Mouse (Mus musculus) forebrain, embryonic 13.5 days (tissue): ENCODE measurements at regions not wholly inside any gene's neighbourhood (a gene's known extent, or its start where the extent isn't known, plus 50 kb on each side); places are given as distances from the start of the nearest gene placed in this dataset.

Experiments used
- ATAC-seq: fragments of 200-750 bp; cut with Nextera tagmentation; 2 replicates; pipeline ENCODE4 v1.8.0; 2017
- H3K27ac ChIP-seq: fragments of 300-500 bp; sonication (generic); 2 replicates; pipeline ENCODE4 v1.5.1; 2015; ENCODE audit warnings: inconsistent platforms, mild to moderate bottlenecking, moderate library complexity
- H3K27me3 ChIP-seq: fragments of 300-500 bp; sonication (generic); 2 replicates; pipeline ENCODE4 v1.6.1; 2015; ENCODE audit warnings: mild to moderate bottlenecking, inconsistent platforms
- H3K36me3 ChIP-seq: fragments of 300-500 bp; sonication (generic); 2 replicates; pipeline ENCODE4 v1.6.1; 2015; ENCODE audit warnings: mild to moderate bottlenecking, inconsistent platforms; ENCODE audit not compliant: poor library complexity, severe bottlenecking
- H3K4me1 ChIP-seq: fragments of 300-500 bp; sonication (generic); 2 replicates; pipeline ENCODE4 v1.6.1; 2015; ENCODE audit warnings: inconsistent platforms
- H3K4me2 ChIP-seq: fragments of 300-500 bp; sonication (generic); 2 replicates; pipeline ENCODE4 v1.6.1; 2015; ENCODE audit warnings: inconsistent platforms, mild to moderate bottlenecking, moderate library complexity
- H3K4me3 ChIP-seq: fragments of 300-500 bp; sonication (generic); 2 replicates; pipeline ENCODE4 v1.5.1; 2015; ENCODE audit warnings: mild to moderate bottlenecking, inconsistent platforms
- H3K9ac ChIP-seq: fragments of 300-500 bp; sonication (generic); 2 replicates; pipeline ENCODE4 v1.6.1; 2015; ENCODE audit warnings: mild to moderate bottlenecking, inconsistent platforms
- H3K9me3 ChIP-seq: fragments of 300-500 bp; sonication (generic); replicated peaks from 2 replicates; pipeline ENCODE4 v1.6.1; 2016; ENCODE audit warnings: inconsistent platforms
- WGBS: fragments of 180-500 bp; shearing (Covaris S2); methylation state at CpG from one replicate; pipeline ENCODE4 v1.1.7; 2015; 5-methylcytosine and 5-hydroxymethylcytosine counted together

DNA sequence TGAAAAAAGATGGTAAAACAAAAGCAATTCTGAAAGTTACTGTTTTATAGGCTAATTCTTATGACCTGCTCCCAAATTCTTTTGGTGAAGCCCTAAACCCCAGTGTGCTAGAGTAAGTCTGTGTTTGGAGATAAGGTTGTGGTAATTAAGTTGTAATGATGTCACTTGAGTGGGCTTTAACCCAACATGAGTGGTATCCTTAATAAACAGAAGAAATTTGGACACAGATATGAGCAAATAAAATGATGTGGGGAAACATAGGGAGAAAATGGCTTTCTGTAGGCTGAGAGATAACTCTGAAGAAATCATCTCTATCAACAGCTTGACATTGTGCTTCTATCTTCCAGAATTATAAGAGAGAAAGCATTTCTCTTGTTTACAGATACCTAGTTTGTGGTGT is 117.1 kb upstream of the Acsl4 start:
- no peaks in the 10 kb centered on the region for H3K9me3 ChIP-seq
- no peaks in the 10 kb centered on the region for H3K36me3 ChIP-seq
- no peak overlapping the region for H3K4me3 ChIP-seq
- no peak overlapping the region for H3K9ac ChIP-seq
- H3K27me3 ChIP-seq = peaks cover 3% of the 10 kb centered on the region; the same call in 1 of the 2 replicates
- H3K4me2 ChIP-seq = no peak overlapping the region
- no peaks in the 10 kb centered on the region for H3K4me1 ChIP-seq
- no peak overlapping the region for H3K27ac ChIP-seq
- ATAC-seq = no peak

DNA sequence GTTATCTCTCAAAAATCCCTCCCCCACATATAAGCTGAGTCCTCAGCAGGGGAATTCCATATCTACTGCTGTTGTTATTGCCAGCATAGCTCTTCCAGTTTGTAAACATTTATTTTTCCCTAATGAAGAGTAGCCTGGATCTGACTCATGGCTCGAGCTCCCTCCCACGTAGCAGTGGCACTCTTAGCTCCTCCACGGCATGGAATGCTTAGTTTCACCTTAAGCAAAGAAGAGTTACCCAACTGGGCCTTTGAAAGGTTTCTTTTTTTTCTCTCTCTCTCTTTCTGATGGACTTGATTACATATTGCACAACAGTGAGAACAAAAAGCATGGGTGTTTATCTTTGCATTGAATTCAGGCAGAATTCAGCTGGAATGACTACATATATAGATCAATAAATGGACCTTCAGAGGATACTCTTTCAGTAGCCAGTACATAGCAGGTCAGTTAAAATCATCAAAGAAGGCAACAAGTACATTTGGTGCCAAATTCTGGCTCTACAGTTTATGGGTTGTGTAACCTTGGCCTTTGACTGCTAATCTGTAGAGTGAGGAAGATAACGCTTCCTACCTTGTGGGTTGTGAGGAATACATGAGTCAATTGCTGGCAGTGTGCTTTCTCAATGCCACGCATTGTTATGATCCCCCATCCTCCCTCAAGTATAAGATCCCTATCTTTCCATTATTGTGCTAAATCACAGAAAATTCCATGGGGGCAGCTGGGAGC is 126.2 kb upstream of the Acsl4 start:
- Histone ChIP-seq H3K4me1 (no peaks in the 10 kb centered on the region), H3K27ac (no peak overlapping the region), H3K4me3 (no peak overlapping the region), H3K9ac (no peak overlapping the region), H3K4me2 (no peak overlapping the region), H3K27me3 (no peaks in the 10 kb centered on the region), H3K36me3 (no peaks in the 10 kb centered on the region), H3K9me3 (no peaks in the 10 kb centered on the region)
- ATAC-seq = no peak
- WGBS = 90% methylated on average over 5 of the region's 5 CpGs

DNA sequence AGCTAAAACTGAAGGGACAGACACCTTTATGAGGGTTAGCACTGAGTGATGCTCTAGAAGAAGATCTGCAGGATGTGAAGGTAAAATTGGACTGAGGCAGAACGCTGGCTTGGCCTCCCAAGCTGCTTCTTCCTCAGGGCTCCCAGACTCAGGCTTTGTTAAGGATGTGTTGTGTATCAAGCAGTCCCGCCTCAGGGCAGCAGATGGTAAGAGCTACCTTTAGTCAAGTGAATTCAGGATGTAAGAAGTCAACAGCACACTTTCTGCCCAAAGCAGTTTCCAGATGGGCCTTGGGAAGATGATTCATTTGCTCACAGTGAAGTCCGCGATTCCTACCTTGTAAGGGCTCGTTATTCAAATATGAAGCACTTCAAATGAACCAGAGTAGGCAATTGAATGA is 126.9 kb upstream of the Acsl4 start:
- no peak overlapping the region for H3K4me3 ChIP-seq
- no peak overlapping the region for H3K4me2 ChIP-seq
- H3K9ac ChIP-seq = no peak overlapping the region
- H3K36me3 ChIP-seq = no peaks in the 10 kb centered on the region
- WGBS = 81% methylated on average over 5 of the region's 5 CpGs
- H3K9me3 ChIP-seq = no peaks in the 10 kb centered on the region
- no peak for ATAC-seq
- H3K27me3 ChIP-seq = no peaks in the 10 kb centered on the region
- H3K4me1 ChIP-seq = no peaks in the 10 kb centered on the region
- H3K27ac ChIP-seq = no peak overlapping the region

DNA sequence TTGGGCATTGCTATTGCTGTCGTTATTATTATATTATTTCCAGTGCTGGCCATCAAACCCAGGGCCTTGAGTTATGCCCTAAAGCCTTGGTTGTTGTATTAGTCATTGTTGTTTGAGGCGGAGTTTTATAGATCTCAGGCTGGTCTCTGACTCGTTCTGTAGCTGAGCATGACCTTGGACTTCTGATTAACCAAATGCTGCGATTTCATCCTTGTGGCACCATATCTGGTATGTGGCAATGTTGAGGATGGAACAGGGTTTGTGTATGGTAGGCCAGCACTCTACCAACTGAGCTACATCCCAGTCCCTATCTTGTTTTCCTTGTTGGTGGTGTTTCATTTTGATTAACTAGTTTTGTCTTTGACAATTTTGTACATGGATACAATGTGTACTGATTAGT is 130.7 kb upstream of the Acsl4 start:
- H3K27ac ChIP-seq = no peak overlapping the region
- no peaks in the 10 kb centered on the region for H3K36me3 ChIP-seq
- no peaks in the 10 kb centered on the region for H3K4me1 ChIP-seq
- no peaks in the 10 kb centered on the region for H3K9me3 ChIP-seq
- H3K9ac ChIP-seq = no peak overlapping the region
- no peak for ATAC-seq
- no peak overlapping the region for H3K4me2 ChIP-seq
- WGBS = 88% methylated on average over 4 of the region's 4 CpGs
- H3K4me3 ChIP-seq = no peak overlapping the region
- no peaks in the 10 kb centered on the region for H3K27me3 ChIP-seq

DNA sequence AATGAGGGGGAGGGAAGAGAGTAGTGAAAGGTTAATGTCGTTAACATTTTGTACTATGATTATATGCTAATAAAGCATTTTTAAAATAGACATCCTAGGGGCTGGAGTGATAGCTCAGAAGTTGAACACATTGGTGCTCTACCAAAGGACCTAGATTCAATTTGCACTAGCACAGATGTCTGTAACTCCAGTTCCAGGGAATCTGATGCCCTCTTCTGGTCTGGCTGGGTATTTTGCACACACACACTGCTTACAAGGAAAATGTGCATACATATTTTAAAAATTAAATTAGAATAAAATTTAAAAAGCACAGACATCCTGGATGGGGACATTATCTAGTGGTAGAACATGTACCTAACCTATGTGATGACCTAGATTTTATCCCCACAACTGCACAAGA is 136.6 kb upstream of the Acsl4 start:
- Histone ChIP-seq H3K9ac (no peak overlapping the region), H3K36me3 (no peaks in the 10 kb centered on the region), H3K4me3 (no peak overlapping the region), H3K4me2 (no peak overlapping the region), H3K9me3 (no peaks in the 10 kb centered on the region), H3K27ac (no peak overlapping the region), H3K27me3 (no peaks in the 10 kb centered on the region), H3K4me1 (no peaks in the 10 kb centered on the region)
- 28% methylated on average over 1 of the region's 1 CpGs for WGBS
- ATAC-seq = no peak

DNA sequence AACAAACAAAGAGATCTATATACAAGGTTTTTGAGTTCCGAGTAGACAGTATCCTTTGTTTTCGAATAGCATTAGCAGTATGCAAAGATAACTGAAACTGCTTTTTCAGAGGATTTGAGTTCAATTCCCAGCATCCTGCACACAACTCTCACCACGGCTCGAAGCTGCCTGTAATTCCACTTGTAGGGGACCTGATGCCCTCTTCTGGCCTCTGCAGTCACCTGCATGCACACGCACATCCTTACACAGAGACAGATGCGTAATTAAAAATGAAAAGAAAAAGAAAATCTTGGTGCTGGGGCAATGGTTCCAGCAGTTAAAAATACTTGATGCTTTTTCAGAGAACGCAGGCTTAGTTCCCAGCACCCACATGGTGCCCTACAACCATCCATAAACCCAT is 139.6 kb upstream of the Acsl4 start:
- no peak for ATAC-seq
- H3K36me3 ChIP-seq = no peaks in the 10 kb centered on the region
- H3K4me3 ChIP-seq = no peak overlapping the region
- no peak overlapping the region for H3K4me2 ChIP-seq
- no peaks in the 10 kb centered on the region for H3K4me1 ChIP-seq
- 49% methylated on average over 7 of the region's 7 CpGs for WGBS
- no peaks in the 10 kb centered on the region for H3K27me3 ChIP-seq
- H3K9me3 ChIP-seq = no peaks in the 10 kb centered on the region
- H3K27ac ChIP-seq = no peak overlapping the region
- H3K9ac ChIP-seq = no peak overlapping the region

DNA sequence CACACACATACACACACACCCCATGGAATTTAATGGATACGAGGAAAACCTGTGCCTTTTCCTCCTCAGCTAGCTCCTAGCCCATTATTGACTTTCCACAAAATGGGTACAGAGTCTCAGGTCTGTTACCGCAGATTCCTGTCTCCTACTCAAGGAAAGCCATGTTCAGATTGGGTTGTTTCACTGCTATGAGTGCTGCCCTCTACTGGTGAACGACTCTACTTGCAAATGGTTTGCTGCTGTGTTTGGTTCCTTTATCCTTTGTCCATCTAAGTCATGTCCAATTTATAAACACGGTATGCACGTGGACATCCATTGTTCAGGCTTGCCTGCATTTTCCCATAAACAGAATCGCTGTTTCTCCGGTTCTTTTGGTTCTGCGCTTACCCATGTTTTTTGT is 144.4 kb upstream of the Acsl4 start:
- WGBS = 47% methylated on average over 8 of the region's 8 CpGs
- no peak overlapping the region for H3K4me2 ChIP-seq

DNA sequence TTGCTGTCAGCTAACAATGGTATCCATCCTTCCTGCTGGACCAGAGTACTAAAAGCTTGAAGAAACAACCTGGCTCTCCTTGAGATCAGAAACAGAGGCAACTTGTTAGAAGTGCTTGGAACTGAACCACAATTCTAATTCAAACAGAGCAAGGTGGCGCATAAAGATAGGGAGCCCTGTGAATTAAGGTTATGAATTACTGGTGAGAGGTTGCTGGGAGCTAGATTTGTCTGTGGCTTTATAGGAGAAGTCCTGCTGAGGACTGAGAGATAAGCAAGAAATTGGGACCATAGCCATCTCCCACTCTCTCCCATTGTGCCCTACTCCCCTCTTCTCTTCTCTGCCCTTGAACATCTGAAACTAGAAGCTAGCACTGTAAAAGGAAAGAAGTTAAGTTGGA is 145.2 kb upstream of the Acsl4 start:
- ATAC-seq = no peak
- 96% methylated on average over 1 of the region's 1 CpGs for WGBS
- Histone ChIP-seq H3K9me3 (no peaks in the 10 kb centered on the region), H3K36me3 (no peaks in the 10 kb centered on the region), H3K27ac (no peak overlapping the region), H3K4me2 (no peak overlapping the region), H3K4me1 (no peaks in the 10 kb centered on the region), H3K4me3 (no peak overlapping the region), H3K9ac (no peak overlapping the region), H3K27me3 (peaks cover 4% of the 10 kb centered on the region; the same call in 1 of the 2 replicates)

More for the DNA sequence above, 144.4 kb upstream of the Acsl4 start:
- Histone ChIP-seq H3K27ac (no peak overlapping the region), H3K27me3 (peaks cover 2% of the 10 kb centered on the region; the same call in 1 of the 2 replicates), H3K9me3 (no peaks in the 10 kb centered on the region), H3K36me3 (no peaks in the 10 kb centered on the region), H3K4me1 (no peaks in the 10 kb centered on the region), H3K4me3 (no peak overlapping the region), H3K9ac (no peak overlapping the region)
- no peak for ATAC-seq

DNA sequence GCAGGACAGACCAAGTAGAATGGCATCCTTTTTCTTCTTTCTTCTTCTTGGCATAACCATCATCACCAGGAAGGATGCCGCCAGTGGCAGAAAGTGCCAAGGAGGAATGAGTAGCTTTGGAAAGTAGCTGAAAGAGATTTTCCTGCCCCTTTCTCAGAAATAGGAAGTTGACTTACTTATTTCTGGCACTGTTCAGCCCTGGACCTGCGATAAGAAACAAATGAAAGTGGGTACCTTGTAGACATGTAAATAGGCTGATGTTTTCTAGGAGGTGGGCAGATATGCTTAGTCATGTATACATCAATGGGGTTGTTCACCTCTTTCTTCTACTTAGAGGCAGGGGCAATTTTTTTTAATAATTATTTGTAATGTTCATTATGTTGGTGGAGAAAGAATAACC is 145.3 kb upstream of the Tmem164 start:
- 86% methylated on average over 2 of the region's 2 CpGs for WGBS
- Histone ChIP-seq H3K27ac (no peak overlapping the region), H3K9ac (no peak overlapping the region), H3K27me3 (peaks cover 4% of the 10 kb centered on the region; the same call in 1 of the 2 replicates), H3K9me3 (no peaks in the 10 kb centered on the region), H3K4me2 (no peak overlapping the region), H3K36me3 (no peaks in the 10 kb centered on the region), H3K4me1 (no peaks in the 10 kb centered on the region), H3K4me3 (no peak overlapping the region)
- ATAC-seq = no peak

DNA sequence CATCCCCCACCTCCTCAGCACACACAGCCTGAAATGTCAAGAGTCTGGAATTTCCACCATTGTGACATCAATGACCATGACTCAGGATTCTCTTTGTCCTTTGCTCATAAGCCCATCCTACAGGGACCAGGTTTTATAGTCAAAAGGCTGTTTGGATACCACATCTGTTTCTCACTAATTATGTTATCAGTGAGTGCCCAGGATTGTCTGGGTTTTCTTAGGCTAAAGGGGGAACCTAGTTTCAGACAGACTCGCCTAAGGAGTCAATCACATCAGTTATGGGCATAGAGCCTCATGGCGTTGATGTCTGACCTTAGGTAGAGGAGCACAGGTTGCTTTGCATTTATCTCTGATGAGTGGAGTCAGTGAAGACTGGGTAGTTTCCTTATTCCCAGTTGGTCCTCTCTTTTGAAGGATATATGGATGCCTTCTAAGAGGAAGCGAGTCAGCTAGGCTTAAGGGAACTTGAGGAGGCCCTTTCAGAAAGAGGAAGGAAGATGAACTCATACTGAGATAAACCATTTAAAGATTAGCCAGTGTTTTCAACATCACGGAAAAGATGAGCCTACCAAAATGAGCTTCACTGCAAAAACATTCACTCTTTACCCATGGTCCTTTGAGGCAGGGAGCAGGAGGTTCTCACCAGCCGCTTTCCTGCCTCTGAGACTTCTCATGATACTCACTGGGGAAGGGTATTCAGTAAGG is 143.8 kb upstream of the Tmem164 start:
- 87% methylated on average over 5 of the region's 5 CpGs for WGBS
- H3K27me3 ChIP-seq = peaks cover 4% of the 10 kb centered on the region; the same call in 1 of the 2 replicates
- H3K4me1 ChIP-seq = no peaks in the 10 kb centered on the region
- no peak overlapping the region for H3K27ac ChIP-seq
- H3K4me3 ChIP-seq = no peak overlapping the region
- H3K36me3 ChIP-seq = no peaks in the 10 kb centered on the region
- H3K4me2 ChIP-seq = no peak overlapping the region
- ATAC-seq = no peak
- H3K9ac ChIP-seq = no peak overlapping the region
- H3K9me3 ChIP-seq = no peaks in the 10 kb centered on the region

DNA sequence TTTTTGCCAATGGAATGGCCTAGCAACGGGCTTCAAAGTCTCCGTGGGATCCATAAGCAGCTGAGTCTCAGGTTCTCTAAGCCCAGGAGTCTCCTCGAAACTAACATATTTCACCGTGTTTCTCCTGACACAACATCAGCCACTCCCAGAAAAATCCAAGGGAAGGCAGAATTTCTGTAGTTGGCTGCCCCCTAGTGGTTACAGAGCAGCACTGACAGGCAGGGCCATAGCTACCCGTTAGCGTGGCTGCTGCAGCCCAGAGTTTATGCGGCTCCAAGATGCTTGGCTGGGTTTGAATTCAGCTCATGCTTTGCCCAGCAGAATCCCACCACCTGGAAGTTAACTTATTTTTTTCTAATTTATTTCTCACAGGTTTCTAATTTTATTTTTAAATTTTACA is 140.9 kb upstream of the Tmem164 start:
- peak; percentile 83 for ATAC-seq
- Histone ChIP-seq H3K36me3 (no peaks in the 10 kb centered on the region), H3K9ac (no peak overlapping the region), H3K9me3 (no peaks in the 10 kb centered on the region), H3K27ac (no peak overlapping the region), H3K27me3 (peaks cover 6% of the 10 kb centered on the region; the same call in 1 of the 2 replicates), H3K4me1 (no peaks in the 10 kb centered on the region), H3K4me3 (no peak overlapping the region), H3K4me2 (no peak overlapping the region)
- WGBS = 18% methylated on average over 7 of the region's 7 CpGs

DNA sequence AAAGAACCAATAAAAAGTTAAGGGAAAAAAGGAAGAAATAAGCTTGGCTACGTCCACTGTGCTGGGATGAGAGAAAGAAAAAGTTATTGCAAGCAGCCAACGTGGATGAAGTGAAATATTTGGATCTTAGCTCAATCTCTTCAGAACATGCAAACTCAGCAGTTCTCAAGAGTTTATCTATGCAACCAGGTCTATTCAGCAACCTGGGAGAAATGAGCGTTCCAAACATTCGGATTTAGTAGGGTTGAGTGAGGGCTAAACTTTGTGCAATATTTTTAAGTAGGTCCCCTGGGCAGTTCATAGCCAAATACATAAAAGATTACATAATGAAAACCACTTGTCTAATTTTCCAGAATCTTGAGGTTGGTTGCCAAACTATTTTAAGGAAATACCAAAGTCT is 129.0 kb upstream of the Tmem164 start:
- Histone ChIP-seq H3K4me3 (no peak overlapping the region), H3K27me3 (no peaks in the 10 kb centered on the region), H3K4me1 (no peaks in the 10 kb centered on the region), H3K9me3 (no peaks in the 10 kb centered on the region), H3K27ac (no peak overlapping the region), H3K36me3 (no peaks in the 10 kb centered on the region), H3K4me2 (no peak overlapping the region), H3K9ac (no peak overlapping the region)
- 80% methylated on average over 4 of the region's 4 CpGs for WGBS
- ATAC-seq = no peak

DNA sequence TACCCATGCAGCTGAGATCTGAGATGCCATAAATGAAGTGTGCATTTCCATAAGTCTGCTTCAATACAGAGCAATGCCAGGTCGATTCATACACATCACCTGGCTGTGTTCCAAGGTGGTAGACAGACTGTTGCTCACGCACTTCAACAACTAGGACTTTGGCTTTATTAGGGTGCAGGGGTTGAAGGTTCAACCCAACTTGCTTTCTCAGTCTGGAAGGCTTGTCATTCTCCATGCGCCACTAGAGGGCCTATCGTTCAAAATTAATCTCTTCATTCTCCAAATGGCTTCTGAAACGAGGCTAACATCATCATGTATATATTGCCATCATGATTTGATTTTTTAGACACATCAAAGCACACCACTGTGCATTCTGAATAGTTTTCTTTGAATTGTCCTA is 127.0 kb upstream of the Tmem164 start:
- 20% methylated on average over 5 of the region's 5 CpGs for WGBS
- H3K4me3 ChIP-seq = no peak overlapping the region
- no peaks in the 10 kb centered on the region for H3K27me3 ChIP-seq
- no peak overlapping the region for H3K4me2 ChIP-seq
- H3K9ac ChIP-seq = no peak overlapping the region
- H3K9me3 ChIP-seq = no peaks in the 10 kb centered on the region
- ATAC-seq = no peak
- H3K4me1 ChIP-seq = no peaks in the 10 kb centered on the region
- H3K27ac ChIP-seq = no peak overlapping the region
- H3K36me3 ChIP-seq = no peaks in the 10 kb centered on the region
